Mouse (Mus musculus) liver, adult 2 months (tissue): ENCODE data around the gene Tmem37.

Experiments used
- CTCF ChIP-seq: fragments of 200-500 bp; IDR thresholded peaks from 2 replicates; pipeline ENCODE4 v1.5.1; 2011; ENCODE audit warnings: low read depth, low read length, control low read depth
- POLR2A ChIP-seq: fragments of 200-500 bp; IDR thresholded peaks from 2 replicates; pipeline ENCODE4 v1.6.1; 2011; ENCODE audit warnings: low read length, control low read depth; ENCODE audit not compliant: insufficient read depth; ENCODE audit errors: extremely low read depth

DNA sequence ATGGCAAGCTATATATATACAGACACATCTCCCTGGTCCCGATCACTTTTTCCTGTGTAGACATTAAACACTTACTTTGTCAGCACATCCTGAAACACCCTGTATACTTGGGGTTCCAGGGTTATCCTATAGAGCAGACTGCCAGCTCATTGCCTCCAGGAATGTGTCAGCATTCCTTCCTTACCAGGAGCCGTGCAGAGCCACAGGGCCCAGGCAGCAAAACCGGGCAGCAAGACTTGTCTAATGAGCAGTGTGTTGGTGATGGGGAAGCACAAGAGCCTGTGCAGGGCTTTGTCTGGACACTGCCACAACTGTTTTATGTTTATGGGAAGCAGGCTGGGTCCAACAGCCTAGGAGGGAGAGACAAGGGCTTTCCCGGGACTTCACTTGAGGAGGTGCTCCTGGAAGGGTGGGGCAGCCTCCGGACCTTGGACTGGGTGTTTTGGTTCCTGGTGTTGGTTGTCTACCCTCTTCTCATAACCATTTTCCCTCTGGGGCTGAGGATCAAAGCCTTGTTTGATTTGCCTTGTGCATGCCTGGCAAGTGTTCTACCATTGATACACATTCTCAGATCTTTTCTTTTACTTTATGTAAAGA is 10.1 kb upstream of the Tmem37 start:
- TF ChIP-seq CTCF: no peak
- TF ChIP-seq POLR2A: no peak
